Mouse (Mus musculus) forebrain, embryonic 14.5 days (tissue): ENCODE results near the gene Fuca1. TPM values are rescaled to one million over a fixed set of nuclear protein-coding genes. Genes with fewer than 3 reads are reported as not detected.

ENCODE experiments used
- ATAC-seq: fragments of 200-750 bp; cut with Nextera tagmentation; 2 replicates; pipeline ENCODE4 v1.8.0; 2017; ENCODE audit warnings: mild to moderate bottlenecking, moderate library complexity
- DNase-seq: peaks from one replicate; pipeline ENCODE4 v3.0.0-alpha.2; 2015; ENCODE audit warnings: low spot score
- H3K27ac ChIP-seq: fragments of 300-500 bp; sonication (generic); 2 replicates; pipeline ENCODE4 v1.5.1; 2014; ENCODE audit warnings: low read depth, mild to moderate bottlenecking, control low read depth, low read length, moderate library complexity
- H3K27me3 ChIP-seq: fragments of 300-500 bp; sonication (generic); replicated peaks from 2 replicates; pipeline ENCODE4 v1.6.1; 2014; ENCODE audit warnings: low read length, control low read depth, mixed read lengths; ENCODE audit not compliant: control insufficient read depth, insufficient read depth
- H3K36me3 ChIP-seq: fragments of 300-500 bp; sonication (generic); 2 replicates; pipeline ENCODE4 v1.6.1; 2014; ENCODE audit warnings: low read length, control low read depth; ENCODE audit not compliant: control insufficient read depth, insufficient read depth
- H3K4me1 ChIP-seq: fragments of 300-500 bp; sonication (generic); 2 replicates; pipeline ENCODE4 v1.6.1; 2014; ENCODE audit warnings: antibody characterized with exemption, low read length, control low read depth; ENCODE audit not compliant: control insufficient read depth, insufficient read depth
- H3K4me2 ChIP-seq: fragments of 300-500 bp; sonication (generic); 2 replicates; pipeline ENCODE4 v1.6.1; 2014; ENCODE audit warnings: mild to moderate bottlenecking, control low read depth, low read length
- H3K4me3 ChIP-seq: fragments of 300-500 bp; sonication (generic); 2 replicates; pipeline ENCODE4 v1.5.1; 2014; ENCODE audit warnings: low read depth, low read length, control low read depth
- H3K9ac ChIP-seq: fragments of 300-500 bp; sonication (generic); 2 replicates; pipeline ENCODE4 v1.6.1; 2014; ENCODE audit warnings: mild to moderate bottlenecking, low read length, control low read depth, moderate library complexity
- H3K9me3 ChIP-seq: fragments of 300-500 bp; sonication (generic); replicated peaks from 2 replicates; pipeline ENCODE4 v1.6.1; 2016; ENCODE audit warnings: low read length, control low read depth, mixed read lengths; ENCODE audit not compliant: control insufficient read depth
- WGBS: fragments of 180-500 bp; shearing (Covaris S2); extraction: QIAGEN DNeasy Blood & Tissue Kit; methylation state at CpG from one replicate; pipeline ENCODE4 v1.1.7; 2014; 5-methylcytosine and 5-hydroxymethylcytosine counted together
- polyA plus RNA-seq: library from polyadenylated mRNA; unstranded; fragments of >200 nt; fragmentation: Nextera tagmentation; extraction: Ambion mirVana; gene quantifications from 2 replicates; pipeline ENCODE4 v1.2.1, GENCODE M21; 2014

The Fuca1 gene
- polyA plus RNA-seq, 1 experiment from 2014 or later = 60.7 TPM

DNA sequence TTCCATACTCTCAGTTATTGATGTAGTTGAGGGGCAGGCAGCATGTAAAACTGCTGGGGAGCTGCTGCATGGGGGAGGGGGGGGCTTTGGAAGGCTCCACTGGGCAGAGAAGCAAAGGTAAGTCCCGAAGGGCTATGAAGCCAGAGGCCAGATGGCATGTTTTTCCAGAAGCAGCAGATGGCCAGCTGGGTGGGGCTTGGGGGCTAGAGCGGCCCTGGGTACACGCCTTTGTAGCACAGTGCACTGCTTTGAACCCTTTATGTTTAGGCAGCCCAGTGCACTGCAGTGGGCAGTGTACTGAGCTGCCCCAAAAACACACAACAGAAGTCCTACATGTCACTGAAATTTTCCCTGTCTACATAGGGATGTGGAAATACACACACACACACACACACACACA lies 7.7 kb upstream of the Fuca1 start:
- DNase-seq (peak; percentile 59), ATAC-seq (peak; percentile 72; the same call in 1 of the 2 replicates)
- no peaks in the 10 kb centered on the region for H3K27me3 ChIP-seq
- H3K36me3 ChIP-seq = no peaks in the 10 kb centered on the region
- WGBS = 33% methylated on average over 3 of the region's 3 CpGs
- H3K9me3 ChIP-seq = no peaks in the 10 kb centered on the region
- H3K27ac ChIP-seq = peak overlapping the region; percentile 39
- H3K4me1 ChIP-seq = 0 out of 2 replicates have a peak, but pooled peaks cover 3% of the 10 kb centered on the region
- H3K4me3 ChIP-seq = no peak overlapping the region
- H3K4me2 ChIP-seq = no peak overlapping the region
- H3K9ac ChIP-seq = no peak overlapping the region

DNA sequence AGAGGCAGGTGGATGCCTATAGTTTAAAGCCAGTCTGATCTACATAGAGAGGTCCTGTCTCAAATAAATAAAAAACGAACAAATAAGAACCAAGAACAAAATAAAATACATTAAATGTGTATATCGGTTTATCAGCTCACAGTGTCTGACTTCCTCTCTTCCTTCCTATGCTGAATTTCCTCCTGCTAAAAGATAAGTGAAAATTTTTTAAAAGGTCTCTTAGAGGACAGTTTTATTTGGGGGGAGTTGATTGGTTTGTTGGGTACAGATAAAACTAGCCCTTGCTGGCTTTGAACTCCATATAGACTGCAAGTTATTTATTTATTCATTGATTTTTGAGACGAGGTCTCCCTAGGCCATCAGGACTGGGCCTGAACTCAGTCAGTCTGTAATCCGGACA lies 7.1 kb upstream of the Fuca1 start:
- no peak overlapping the region for H3K9ac ChIP-seq
- no peaks in the 10 kb centered on the region for H3K27me3 ChIP-seq
- H3K36me3 ChIP-seq = no peaks in the 10 kb centered on the region
- H3K4me1 ChIP-seq = 0 out of 2 replicates have a peak, but pooled peaks cover 3% of the 10 kb centered on the region
- 89% methylated on average over 4 of the region's 4 CpGs for WGBS
- ATAC-seq = no peak
- H3K4me2 ChIP-seq = no peak overlapping the region
- no peak overlapping the region for H3K4me3 ChIP-seq
- H3K9me3 ChIP-seq = no peaks in the 10 kb centered on the region
- no peak for DNase-seq
- no peak overlapping the region; the same call in 1 of the 2 replicates for H3K27ac ChIP-seq

DNA sequence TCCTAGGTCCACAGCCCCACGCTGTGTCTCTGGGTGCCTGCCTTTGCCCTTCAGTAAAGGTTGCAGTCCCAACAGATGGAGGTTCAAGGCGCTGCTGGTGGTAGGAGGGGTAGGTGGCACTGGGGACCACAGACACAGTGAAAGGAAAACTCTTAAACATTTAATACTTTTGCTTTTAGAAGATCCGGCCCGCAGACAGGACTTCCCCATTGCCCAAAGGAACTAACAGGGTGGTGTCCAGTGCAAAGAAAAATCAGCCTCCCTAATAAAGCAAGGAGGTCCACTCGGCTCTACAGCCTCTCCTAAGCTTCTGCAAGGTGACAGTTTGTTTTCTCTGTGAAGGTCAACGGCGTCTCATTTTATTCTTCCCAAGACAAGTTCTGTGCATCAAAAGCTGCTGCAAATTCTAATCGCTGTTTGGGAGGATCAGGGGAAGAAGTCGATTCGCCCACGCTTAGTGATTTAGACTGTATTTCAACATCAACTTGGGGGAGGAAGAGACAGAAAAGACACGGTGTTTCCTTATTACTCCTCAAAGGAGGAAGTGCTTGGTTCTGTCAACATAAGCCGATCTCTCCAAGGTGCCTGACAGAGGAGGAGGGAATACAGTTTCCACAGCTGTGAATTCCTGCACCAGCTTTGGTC lies 1.8 kb upstream of the Fuca1 start:
- no peaks in the 10 kb centered on the region for H3K9me3 ChIP-seq
- 93% methylated on average over 13 of the region's 13 CpGs for WGBS

DNA sequence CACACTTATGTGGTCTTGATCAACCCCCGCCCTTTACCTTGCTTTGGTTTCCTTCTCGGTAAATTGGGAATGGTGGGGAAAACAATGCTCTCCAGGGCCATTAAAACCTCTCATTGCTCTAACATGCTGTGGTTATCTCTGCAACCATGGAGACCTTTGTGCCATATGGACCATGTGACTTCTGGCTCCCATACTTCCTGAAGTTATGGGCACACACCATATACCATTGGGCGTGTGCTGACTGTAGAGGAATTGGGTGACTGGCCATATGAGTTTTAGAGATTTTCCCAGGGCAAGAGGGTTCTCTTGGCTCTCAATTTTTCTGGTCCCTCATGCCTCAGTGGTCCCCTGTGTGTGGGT lies 1.3 kb upstream of the Fuca1 start:
- Histone ChIP-seq H3K27ac (no peak overlapping the region), H3K36me3 (peaks cover 8% of the 10 kb centered on the region; the same call in 1 of the 2 replicates), H3K9ac (no peak overlapping the region), H3K4me2 (no peak overlapping the region), H3K4me1 (peaks cover 6% of the 10 kb centered on the region), H3K27me3 (no peaks in the 10 kb centered on the region), H3K4me3 (no peak overlapping the region), H3K9me3 (no peaks in the 10 kb centered on the region)
- WGBS = 97% methylated on average over 3 of the region's 3 CpGs
- DNase-seq (no peak), ATAC-seq (no peak)

More for the DNA sequence above, 1.8 kb upstream of the Fuca1 start:
- H3K27me3 ChIP-seq = no peaks in the 10 kb centered on the region
- H3K4me2 ChIP-seq = no peak overlapping the region
- DNase-seq (no peak), ATAC-seq (no peak)
- H3K27ac ChIP-seq = no peak overlapping the region
- H3K4me3 ChIP-seq = no peak overlapping the region
- H3K4me1 ChIP-seq = peaks cover 6% of the 10 kb centered on the region
- no peak overlapping the region for H3K9ac ChIP-seq
- H3K36me3 ChIP-seq = peaks cover 8% of the 10 kb centered on the region; the same call in 1 of the 2 replicates

DNA sequence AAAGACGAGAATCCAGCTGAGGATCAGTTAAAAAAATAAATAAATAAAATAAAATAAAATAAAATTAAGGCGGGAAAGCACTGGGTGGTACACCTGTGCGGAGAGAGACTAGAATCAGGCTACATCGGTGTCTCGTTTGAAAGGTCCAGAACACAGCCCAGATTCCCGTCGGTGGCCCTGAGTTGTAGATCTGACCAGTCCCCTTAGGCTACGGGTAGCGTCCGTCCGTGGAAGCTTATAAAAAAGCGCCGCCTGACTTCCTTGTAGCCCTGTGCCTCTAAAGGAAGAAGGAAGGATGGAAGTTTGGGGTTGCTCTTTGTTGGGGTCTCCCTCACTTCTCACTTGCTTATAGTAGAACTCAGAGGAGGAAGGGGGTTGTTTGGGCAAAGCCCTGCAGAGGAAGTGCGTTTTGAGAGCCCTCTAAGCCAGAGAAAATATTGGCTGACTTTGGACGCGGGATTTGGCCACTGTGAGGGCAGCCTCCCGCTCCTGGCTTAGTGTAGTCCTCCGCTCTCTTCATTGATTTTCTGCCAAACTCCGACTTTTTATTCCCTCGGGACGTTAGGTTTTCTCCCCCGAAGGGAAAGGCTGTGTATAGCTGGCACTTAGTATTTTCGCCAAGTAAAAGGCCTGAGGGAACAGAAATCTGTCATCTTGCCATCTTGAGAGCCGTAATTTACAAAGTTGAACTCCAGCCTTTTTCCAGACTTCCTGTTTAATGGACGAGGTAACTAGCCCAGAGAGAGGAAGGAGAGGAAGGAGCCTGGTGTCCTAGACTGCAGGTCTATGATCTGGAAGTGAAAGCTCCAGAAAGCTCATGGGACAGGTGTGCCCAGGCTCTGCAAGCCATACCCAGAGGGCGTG lies 954 bp downstream of the Fuca1 start:
- peaks cover 9% of the 10 kb centered on the region; the same call in 1 of the 2 replicates for H3K36me3 ChIP-seq
- DNase-seq = peak; percentile 24
- H3K4me3 ChIP-seq = peak overlapping the region; percentile 73
- peaks cover 6% of the 10 kb centered on the region for H3K4me1 ChIP-seq
- no peak for ATAC-seq
- peak overlapping the region; percentile 79 for H3K9ac ChIP-seq
- H3K4me2 ChIP-seq = peak overlapping the region; percentile 92
- H3K27ac ChIP-seq = peak overlapping the region; percentile 80; the same call in 1 of the 2 replicates
- H3K9me3 ChIP-seq = no peaks in the 10 kb centered on the region
- WGBS = 6% methylated on average over 26 of the region's 26 CpGs
- no peaks in the 10 kb centered on the region for H3K27me3 ChIP-seq

- Histone ChIP-seq H3K9me3 (no peaks in the 10 kb centered on the region), H3K27ac (no peak overlapping the region), H3K27me3 (no peaks in the 10 kb centered on the region), H3K4me2 (peak overlapping the region; percentile 92), H3K4me3 (no peak overlapping the region), H3K4me1 (peaks cover 6% of the 10 kb centered on the region), H3K9ac (peak overlapping the region; percentile 79; the same call in 1 of the 2 replicates), H3K36me3 (peaks cover 11% of the 10 kb centered on the region; the same call in 1 of the 2 replicates)
- ATAC-seq = no peak
- 81% methylated on average over 1 of the region's 1 CpGs for WGBS
- no peak for DNase-seq
These were observed 1.7 kb downstream of the Fuca1 start for GRCm38 (mm10) chr4:135922190-135922589.

GRCm38 (mm10) chr4:135924418-135924817 lies 3.9 kb downstream of the Fuca1 start:
- ATAC-seq = no peak
- H3K27ac ChIP-seq = no peak overlapping the region
- DNase-seq = no peak
- no peak overlapping the region for H3K9ac ChIP-seq
- 94% methylated on average over 2 of the region's 2 CpGs for WGBS
- H3K4me1 ChIP-seq = peaks cover 6% of the 10 kb centered on the region
- no peak overlapping the region for H3K4me2 ChIP-seq
- H3K27me3 ChIP-seq = no peaks in the 10 kb centered on the region
- H3K36me3 ChIP-seq = peaks cover 11% of the 10 kb centered on the region; the same call in 1 of the 2 replicates
- no peak overlapping the region for H3K4me3 ChIP-seq
- H3K9me3 ChIP-seq = no peaks in the 10 kb centered on the region

GRCm38 (mm10) chr4:135925341-135925740 lies 4.8 kb downstream of the Fuca1 start:
- Histone ChIP-seq H3K9me3 (no peaks in the 10 kb centered on the region), H3K9ac (no peak overlapping the region), H3K27ac (no peak overlapping the region), H3K4me1 (peaks cover 6% of the 10 kb centered on the region), H3K4me2 (no peak overlapping the region), H3K4me3 (no peak overlapping the region), H3K36me3 (peaks cover 13% of the 10 kb centered on the region; the same call in 1 of the 2 replicates), H3K27me3 (no peaks in the 10 kb centered on the region)
- ATAC-seq = no peak
- 74% methylated on average over 5 of the region's 5 CpGs for WGBS
- DNase-seq = peak; percentile 39
